Mouse (Mus musculus): ENCODE measurements around the gene Gm21992. TPM values are rescaled to one million over a fixed set of nuclear protein-coding genes. Genes with fewer than 3 reads are reported as not detected.

Gene Gm21992
- total RNA-seq, 2 experiments from 2014 or later: 26.6 to 27.2 TPM

GRCm38 (mm10) chr19:4712156-4712780 is 99.1 kb downstream of the Gm21992 start:
- DNase-seq (ENCODE audit: low spot score in 2 of 2): no peak
- TF ChIP-seq CTCF (conservative IDR thresholded peaks at IDR 0.05): no peak
- Histone ChIP-seq H3K4me3 (peak overlapping the region; percentile 75), H3K27ac (peak overlapping the region; percentile 99)

GRCm38 (mm10) chr19:4711601-4712155 is 99.7 kb downstream of the Gm21992 start:
- TF ChIP-seq CTCF (conservative IDR thresholded peaks at IDR 0.05): no peak; the same call in 1 of the 2 replicates
- DNase-seq (ENCODE audit: low spot score in 2 of 2): no peak
- Histone ChIP-seq H3K27ac (peak overlapping the region; percentile 99), H3K4me3 (peak overlapping the region; percentile 75)

- H3K27ac ChIP-seq: peak within 1 kb of the TSS; percentile 99
- DNase-seq (ENCODE audit: low spot score in 2 of 2): peak; percentile 78 to 87
- no peak for TF ChIP-seq CTCF (conservative IDR thresholded peaks at IDR 0.05)
- H3K4me3 ChIP-seq: peak within 1 kb of the TSS; percentile 75
Observed at GRCm38 (mm10) chr19:4711098-4711600, 100.3 kb downstream of the Gm21992 start, which contains the start of gene Sptbn2. TSS of gene Sptbn2 (plus strand) at chr19:4711167.

GRCm38 (mm10) chr19:4708765-4709164 is 102.6 kb downstream of the Gm21992 start:
- TF ChIP-seq CTCF (conservative IDR thresholded peaks at IDR 0.05): no peak
- Histone ChIP-seq H3K27ac (peak overlapping the region; percentile 54; the same call in 1 of the 2 replicates), H3K4me3 (no peak overlapping the region)
- DNase-seq (ENCODE audit: low spot score in 2 of 2): peak in 1 of 2 experiments; percentile 52

GRCm38 (mm10) chr19:4701221-4701620 is 110.2 kb downstream of the Gm21992 start:
- no peak for DNase-seq (ENCODE audit: low spot score in 2 of 2)
- H3K27ac ChIP-seq: no peak overlapping the region
- no peak for TF ChIP-seq CTCF (conservative IDR thresholded peaks at IDR 0.05)
- no peak overlapping the region for H3K4me3 ChIP-seq

GRCm38 (mm10) chr19:4700656-4701055 is 110.8 kb downstream of the Gm21992 start:
- TF ChIP-seq CTCF (conservative IDR thresholded peaks at IDR 0.05): no peak
- no peak overlapping the region for H3K4me3 ChIP-seq
- H3K27ac ChIP-seq: no peak overlapping the region
- no peak for DNase-seq (ENCODE audit: low spot score in 2 of 2)

GRCm38 (mm10) chr19:4699821-4700220 is 111.6 kb downstream of the Gm21992 start:
- no peak for TF ChIP-seq CTCF (conservative IDR thresholded peaks at IDR 0.05)
- H3K4me3 ChIP-seq: no peak overlapping the region
- H3K27ac ChIP-seq: peak overlapping the region; percentile 97; the same call in 1 of the 2 replicates
- DNase-seq (ENCODE audit: low spot score in 2 of 2): no peak

- peak in 1 of 2 experiments; percentile 21 for DNase-seq (ENCODE audit: low spot score in 2 of 2)
- peak overlapping the region; percentile 97 for H3K27ac ChIP-seq
- TF ChIP-seq CTCF (conservative IDR thresholded peaks at IDR 0.05): no peak
- H3K4me3 ChIP-seq: peak overlapping the region; percentile 64
Observed at GRCm38 (mm10) chr19:4698856-4699255, 112.6 kb downstream of the Gm21992 start.

GRCm38 (mm10) chr19:4698205-4698677 is 113.2 kb downstream of the Gm21992 start, which contains the start of gene Gm960:
TSS of gene Gm960 (minus strand) at chr19:4698668.
- H3K27ac ChIP-seq: peak within 1 kb of the TSS; percentile 97
- no peak for TF ChIP-seq CTCF (conservative IDR thresholded peaks at IDR 0.05)
- DNase-seq (ENCODE audit: low spot score in 2 of 2): peak; percentile 78 to 88
- peak within 1 kb of the TSS; percentile 64 for H3K4me3 ChIP-seq

GRCm38 (mm10) chr19:4697721-4698120 is 113.7 kb downstream of the Gm21992 start:
- Histone ChIP-seq H3K4me3 (peak overlapping the region; percentile 64), H3K27ac (peak overlapping the region; percentile 97)
- no peak for TF ChIP-seq CTCF (conservative IDR thresholded peaks at IDR 0.05)
- no peak for DNase-seq (ENCODE audit: low spot score in 2 of 2)

GRCm38 (mm10) chr19:4697121-4697520 is 114.3 kb downstream of the Gm21992 start:
- H3K4me3 ChIP-seq: no peak overlapping the region
- H3K27ac ChIP-seq: peak overlapping the region; percentile 97
- no peak for TF ChIP-seq CTCF (conservative IDR thresholded peaks at IDR 0.05)
- DNase-seq (ENCODE audit: low spot score in 2 of 2): no peak

GRCm38 (mm10) chr19:4694346-4694745 is 117.1 kb downstream of the Gm21992 start:
- no peak for TF ChIP-seq CTCF (conservative IDR thresholded peaks at IDR 0.05)
- Histone ChIP-seq H3K4me3 (no peak overlapping the region), H3K27ac (no peak overlapping the region)
- DNase-seq (ENCODE audit: low spot score in 2 of 2): no peak

Other genes starting within 250 kb of the Gm21992 start
- 10 to 100 TPM; 32.8 to 34.6 TPM for gene Lrfn4, start 195.9 kb downstream of the Gm21992 start, total RNA-seq (2021)
- 10 to 100 TPM; 19.1 to 22.8 TPM for gene Rce1, start 186.0 kb downstream of the Gm21992 start, total RNA-seq (2021)
- 1 to 10 TPM; 1.2 to 2.5 TPM for gene Gm960, start 112.9 kb downstream of the Gm21992 start, total RNA-seq (2021)
- 100 to 1,000 TPM; 588 to 591 TPM for gene Sptbn2, start 100.4 kb downstream of the Gm21992 start, total RNA-seq (2021)
- gene Rbm4b, start 55.1 kb downstream of the Gm21992 start, total RNA-seq (2021): 10 to 100 TPM; 16.8 to 17.9 TPM
- 10 to 100 TPM; 76.1 to 95.4 TPM for gene Rbm4, start 17.7 kb downstream of the Gm21992 start, total RNA-seq (2021)
- gene Rbm14, start within 50 bp of the Gm21992 start, total RNA-seq (2021): 10 to 100 TPM; 59.5 to 65.9 TPM
- 10 to 100 TPM; 33.9 to 38.8 TPM for gene Ccs, start 27.7 kb upstream of the Gm21992 start, total RNA-seq (2021)
- gene Ccdc87, start 27.8 kb upstream of the Gm21992 start, total RNA-seq (2021): 1 to 10 TPM; 1.7 to 2.2 TPM
- 100 to 1,000 TPM; 108 to 114 TPM for gene Ctsf, start 43.5 kb upstream of the Gm21992 start, total RNA-seq (2021)
- gene Actn3, start 66.3 kb upstream of the Gm21992 start, total RNA-seq (2021): 1 to 10 TPM in 1 of 2 experiments, under 1 TPM in 1; 0.82 to 1.5 TPM
- gene Zdhhc24, start 67.1 kb upstream of the Gm21992 start, total RNA-seq (2021): 10 to 100 TPM; 26.3 to 27.3 TPM
- gene Bbs1, start 95.0 kb upstream of the Gm21992 start, total RNA-seq (2021): 10 to 100 TPM; 35.9 to 46.3 TPM
- gene Dpp3, start 116.7 kb upstream of the Gm21992 start, total RNA-seq (2021): 10 to 100 TPM; 36.6 to 44.2 TPM
- 10 to 100 TPM; 21.4 to 21.9 TPM for gene Peli3, start 131.5 kb upstream of the Gm21992 start, total RNA-seq (2021)
- 10 to 100 TPM; 58.8 to 62.8 TPM for gene Mrpl11, start 150.5 kb upstream of the Gm21992 start, total RNA-seq (2021)
- gene Npas4, start 178.7 kb upstream of the Gm21992 start, total RNA-seq (2021): 10 to 100 TPM in 1 of 2 experiments, 1 to 10 TPM in 1; 6.4 to 11.2 TPM
- 10 to 100 TPM; 16.2 to 16.7 TPM for gene Slc29a2, start 212.2 kb upstream of the Gm21992 start, total RNA-seq (2021)
- 100 to 1,000 TPM; 112 to 130 TPM for gene B4gat1, start 227.2 kb upstream of the Gm21992 start, total RNA-seq (2021)
- 1 to 10 TPM; 4.1 to 7.6 TPM for gene AC124502.3, start 227.3 kb upstream of the Gm21992 start, total RNA-seq (2021)
- 10 to 100 TPM; 21.4 to 25.3 TPM for gene Brms1, start 229.7 kb upstream of the Gm21992 start, total RNA-seq (2021)
- 100 to 1,000 TPM; 117 to 119 TPM for gene Rin1, start 238.9 kb upstream of the Gm21992 start, total RNA-seq (2021)